Mouse (Mus musculus) olfactory bulb, adult 2 months (tissue): ENCODE measurements around the gene Cysltr2.
A peak's percentile ranks its signal among the peaks of the same experiment; 100 is the strongest.

Experiments
- CTCF ChIP-seq: fragments of 200-500 bp; IDR thresholded peaks from 2 replicates; pipeline ENCODE4 v1.5.1; 2012; ENCODE audit warnings: low read depth, mild to moderate bottlenecking, low read length, moderate library complexity; ENCODE audit not compliant: insufficient read depth
- POLR2A ChIP-seq: fragments of 200-500 bp; IDR thresholded peaks from 2 replicates; pipeline ENCODE4 v1.6.1; 2012; ENCODE audit warnings: mild to moderate bottlenecking, low read depth, low read length, moderate library complexity; ENCODE audit not compliant: insufficient read depth

GRCm38 (mm10) chr14:73000325-73000724 is 48.6 kb downstream of the Cysltr2 start:
- TF ChIP-seq CTCF (peak; percentile 47; the same call in 1 of the 2 replicates), POLR2A (no peak)
